Mouse (Mus musculus) stomach, postnatal 0 days (tissue): Measurements from ENCODE around the gene Sectm1a.

Source experiments
- CTCF ChIP-seq: IDR thresholded peaks from 2 replicates; pipeline ENCODE4 v1.5.1; 2016; ENCODE audit warnings: antibody characterized with exemption, low read depth, mild to moderate bottlenecking, moderate library complexity
- EP300 ChIP-seq: optimal IDR thresholded peaks from 2 replicates; pipeline ENCODE3; 2016; ENCODE audit warnings: antibody characterized with exemption

DNA sequence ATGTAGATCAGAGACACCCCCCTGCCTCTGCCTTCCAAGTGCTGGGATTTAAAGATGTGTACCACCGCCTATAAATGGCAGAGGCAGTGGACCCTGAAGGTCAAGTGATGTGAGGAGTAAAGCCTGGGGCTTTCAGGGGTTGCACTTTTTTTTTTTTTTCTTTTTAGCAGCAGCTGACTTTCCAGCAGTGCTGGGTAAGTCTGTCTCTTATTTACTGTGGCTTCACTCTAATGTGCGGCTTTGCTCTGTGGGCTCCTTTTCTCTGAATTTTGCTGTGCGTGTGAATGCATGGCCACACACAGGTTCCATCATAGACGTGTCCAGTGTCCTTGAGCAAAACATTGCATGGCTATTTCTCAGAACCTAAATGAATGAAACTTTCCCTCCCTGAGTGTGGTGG lies 39.4 kb downstream of the Sectm1a start:
- TF ChIP-seq CTCF (no peak), EP300 (no peak)
